Mouse (Mus musculus): ENCODE data around the gene Mamld1. TPM values are rescaled to one million over a fixed set of nuclear protein-coding genes. Genes with fewer than 3 reads are reported as not detected.

Gene Mamld1
- polyA plus RNA-seq, 1 experiment from 2014 or later: 4.3 TPM

DNA sequence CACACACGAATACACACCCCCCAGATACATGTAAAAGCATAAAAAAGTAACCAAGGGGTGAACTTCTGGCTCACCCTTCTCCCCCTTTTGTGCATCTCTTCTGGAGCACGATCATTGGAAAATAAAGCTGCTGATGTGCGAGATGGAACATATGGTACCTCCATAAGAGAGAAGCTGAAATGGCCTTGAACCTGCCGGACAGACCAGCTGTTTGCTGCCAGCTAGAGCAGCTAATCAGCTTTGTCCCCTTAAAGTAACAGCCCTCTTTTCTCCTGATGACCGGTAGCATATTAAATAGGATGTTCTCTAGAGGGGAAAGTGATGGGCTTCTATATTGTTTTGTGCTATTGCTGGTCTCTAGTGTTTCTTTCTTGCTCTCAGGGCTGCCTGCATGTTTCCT, 3.2 kb downstream of the Mamld1 start:
- peaks cover 15% of the 10 kb centered on the region for H3K27me3 ChIP-seq (ENCODE audit: control insufficient read depth, insufficient read depth, low read length)
- H3K4me3 ChIP-seq (ENCODE audit: low read depth, low read length): no peak overlapping the region
- no peak overlapping the region for H3K9ac ChIP-seq (ENCODE audit: low read depth, low read length)
- ATAC-seq (replicated peaks; ENCODE audit: insufficient number of reproducible peaks, low FRiP score, low TSS enrichment): no peak
- H3K4me2 ChIP-seq: no peak overlapping the region
- H3K36me3 ChIP-seq (ENCODE audit: control insufficient read depth, insufficient read depth, low read length): no peaks in the 10 kb centered on the region
- WGBS (ENCODE audit: insufficient replicate concordance): 53% methylated on average over 5 of the region's 5 CpGs
- no peak overlapping the region for H3K27ac ChIP-seq (ENCODE audit: low read depth, low read length)
- H3K9me3 ChIP-seq (replicated peaks; ENCODE audit: control insufficient read depth, low read length): no peaks in the 10 kb centered on the region
- H3K4me1 ChIP-seq (ENCODE audit: control insufficient read depth, insufficient read depth, low read length): no peaks in the 10 kb centered on the region

DNA sequence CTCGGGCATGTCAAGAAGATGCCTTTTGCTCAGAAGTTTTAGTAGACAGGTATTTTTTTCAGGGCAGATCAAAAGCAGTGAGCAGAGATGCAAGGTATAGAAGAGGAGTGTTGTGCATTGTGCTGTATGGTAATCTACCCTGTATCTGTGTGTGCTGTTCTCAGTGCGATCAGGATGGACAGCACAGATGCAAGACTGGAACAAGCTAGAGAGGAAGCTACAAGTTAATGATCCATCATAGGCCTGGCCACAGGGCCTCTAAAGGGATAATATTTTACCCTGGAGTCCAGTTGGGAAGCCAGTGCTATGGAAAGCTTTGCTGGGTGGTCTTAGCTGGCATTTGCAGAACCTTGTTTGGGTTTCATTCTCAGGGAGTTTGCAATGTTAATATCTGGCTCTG, 6.9 kb downstream of the Mamld1 start:
- no peaks in the 10 kb centered on the region for H3K9me3 ChIP-seq (replicated peaks; ENCODE audit: control insufficient read depth, low read length)
- no peaks in the 10 kb centered on the region for H3K36me3 ChIP-seq (ENCODE audit: control insufficient read depth, insufficient read depth, low read length)
- no peaks in the 10 kb centered on the region for H3K27me3 ChIP-seq (ENCODE audit: control insufficient read depth, insufficient read depth, low read length)
- H3K4me1 ChIP-seq (ENCODE audit: control insufficient read depth, insufficient read depth, low read length): no peaks in the 10 kb centered on the region
- ATAC-seq (replicated peaks; ENCODE audit: insufficient number of reproducible peaks, low FRiP score, low TSS enrichment): no peak
- 81% methylated on average over 2 of the region's 2 CpGs for WGBS (ENCODE audit: insufficient replicate concordance)
- no peak overlapping the region for H3K4me2 ChIP-seq
- H3K4me3 ChIP-seq (ENCODE audit: low read depth, low read length): no peak overlapping the region
- no peak overlapping the region for H3K27ac ChIP-seq (ENCODE audit: low read depth, low read length)
- H3K9ac ChIP-seq (ENCODE audit: low read depth, low read length): no peak overlapping the region

DNA sequence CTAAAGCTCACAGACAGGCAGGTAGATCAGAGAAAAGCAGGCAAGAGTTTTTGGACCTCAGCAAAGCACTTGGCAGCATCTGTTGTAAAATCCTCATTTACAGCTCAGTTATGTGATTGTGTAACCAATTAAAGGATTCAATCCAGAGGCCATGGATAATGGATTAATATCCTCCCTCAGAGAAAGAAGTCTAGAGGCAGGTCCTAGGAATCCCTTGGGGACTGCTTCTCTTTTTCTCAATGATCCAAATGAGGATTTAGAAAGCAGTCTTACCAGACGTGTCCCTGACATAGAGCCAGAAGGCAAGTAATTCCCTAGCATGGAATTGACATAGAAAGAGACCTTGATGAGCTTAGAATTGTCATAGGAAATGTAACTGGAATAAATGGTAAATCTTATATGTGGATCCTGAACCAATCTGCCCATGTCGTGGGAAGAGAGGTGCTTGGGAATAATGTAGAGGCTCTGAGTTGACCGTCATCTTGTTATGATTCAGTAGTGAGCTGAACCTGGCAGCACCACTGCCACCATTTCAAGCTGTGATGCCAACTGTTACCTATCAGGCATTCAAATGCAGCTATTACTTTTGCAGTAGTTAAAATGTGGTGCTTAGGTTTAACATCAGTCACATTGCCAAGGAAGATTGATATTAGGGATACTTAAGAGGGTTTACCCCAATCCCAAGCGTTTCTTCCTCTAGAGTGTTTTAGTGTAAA, 35.2 kb downstream of the Mamld1 start:
- no peak overlapping the region for H3K27ac ChIP-seq (ENCODE audit: low read depth, low read length)

DNA sequence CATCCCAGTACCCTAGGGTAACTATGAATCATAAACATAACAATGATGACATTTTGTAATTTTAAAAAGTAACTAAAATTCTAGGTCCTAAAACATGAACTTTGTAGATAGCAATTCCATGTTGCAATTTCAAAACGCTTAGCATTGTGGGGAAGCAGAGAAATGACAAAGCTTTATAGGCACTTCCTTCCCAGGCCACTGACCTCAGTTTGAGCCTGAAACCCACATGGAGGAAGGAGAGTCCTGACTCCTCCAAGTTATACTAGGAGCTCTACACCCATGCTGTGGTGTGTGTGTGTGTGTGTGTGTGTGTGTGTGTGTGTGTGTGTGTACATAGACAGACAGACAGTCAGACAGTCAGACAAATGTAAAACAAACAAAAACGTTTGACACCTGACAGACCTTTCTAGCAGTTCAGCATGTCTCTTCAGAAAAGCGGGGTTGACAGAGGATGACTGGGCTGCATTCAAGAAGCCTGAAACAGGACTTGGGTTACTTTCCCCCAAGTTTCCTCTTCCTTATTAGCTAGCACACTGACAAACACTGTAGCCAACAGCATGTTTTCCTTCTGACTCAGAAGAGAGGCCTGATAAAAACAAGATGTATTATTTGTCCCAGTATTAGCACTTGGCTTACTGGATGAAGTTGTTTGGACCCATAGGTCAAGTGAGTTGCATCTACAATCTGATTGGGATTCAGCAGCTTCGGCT, 37.5 kb downstream of the Mamld1 start:
- H3K36me3 ChIP-seq (ENCODE audit: control insufficient read depth, insufficient read depth, low read length): no peaks in the 10 kb centered on the region
- H3K4me2 ChIP-seq: no peak overlapping the region
- ATAC-seq (replicated peaks; ENCODE audit: insufficient number of reproducible peaks, low FRiP score, low TSS enrichment): no peak
- H3K27me3 ChIP-seq (ENCODE audit: control insufficient read depth, insufficient read depth, low read length): no peaks in the 10 kb centered on the region; the same call in 1 of the 2 replicates
- no peaks in the 10 kb centered on the region for H3K9me3 ChIP-seq (replicated peaks; ENCODE audit: control insufficient read depth, low read length)
- no peak overlapping the region for H3K9ac ChIP-seq (ENCODE audit: low read depth, low read length)
- 67% methylated on average over 4 of the region's 4 CpGs for WGBS (ENCODE audit: insufficient replicate concordance)
- no peaks in the 10 kb centered on the region for H3K4me1 ChIP-seq (ENCODE audit: control insufficient read depth, insufficient read depth, low read length)
- H3K4me3 ChIP-seq (ENCODE audit: low read depth, low read length): no peak overlapping the region
- H3K27ac ChIP-seq (ENCODE audit: low read depth, low read length): no peak overlapping the region

More for the DNA sequence above, 35.2 kb downstream of the Mamld1 start:
- Histone ChIP-seq H3K4me3 (ENCODE audit: low read depth, low read length) (no peak overlapping the region), H3K4me1 (ENCODE audit: control insufficient read depth, insufficient read depth, low read length) (no peaks in the 10 kb centered on the region), H3K4me2 (no peak overlapping the region), H3K36me3 (ENCODE audit: control insufficient read depth, insufficient read depth, low read length) (no peaks in the 10 kb centered on the region), H3K27me3 (ENCODE audit: control insufficient read depth, insufficient read depth, low read length) (no peaks in the 10 kb centered on the region; the same call in 1 of the 2 replicates), H3K9me3 (replicated peaks; ENCODE audit: control insufficient read depth, low read length) (no peaks in the 10 kb centered on the region), H3K9ac (ENCODE audit: low read depth, low read length) (no peak overlapping the region)
- ATAC-seq (replicated peaks; ENCODE audit: insufficient number of reproducible peaks, low FRiP score, low TSS enrichment): no peak
- WGBS (ENCODE audit: insufficient replicate concordance): 69% methylated on average over 4 of the region's 4 CpGs

DNA sequence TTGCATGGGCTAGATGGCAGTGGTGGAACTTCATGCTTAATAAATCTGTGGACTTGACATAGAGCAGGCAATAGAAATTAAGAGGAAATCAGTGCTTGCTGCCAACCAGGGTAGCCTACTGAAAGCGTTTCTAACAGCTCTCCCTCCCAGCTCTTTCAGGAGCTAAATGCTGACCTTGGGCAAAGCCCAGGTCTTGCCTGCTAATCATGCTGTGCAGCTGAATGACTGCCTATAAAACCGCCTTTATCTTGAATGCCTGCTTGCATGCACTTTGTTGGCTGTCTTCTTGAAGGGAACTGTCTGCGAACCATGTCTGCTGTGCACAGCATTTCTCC, 38.0 kb downstream of the Mamld1 start:
- Histone ChIP-seq H3K9me3 (replicated peaks; ENCODE audit: control insufficient read depth, low read length) (no peaks in the 10 kb centered on the region), H3K9ac (ENCODE audit: low read depth, low read length) (no peak overlapping the region), H3K27me3 (ENCODE audit: control insufficient read depth, insufficient read depth, low read length) (no peaks in the 10 kb centered on the region; the same call in 1 of the 2 replicates), H3K36me3 (ENCODE audit: control insufficient read depth, insufficient read depth, low read length) (no peaks in the 10 kb centered on the region), H3K4me2 (no peak overlapping the region), H3K4me3 (ENCODE audit: low read depth, low read length) (no peak overlapping the region), H3K4me1 (ENCODE audit: control insufficient read depth, insufficient read depth, low read length) (no peaks in the 10 kb centered on the region), H3K27ac (ENCODE audit: low read depth, low read length) (no peak overlapping the region)
- 62% methylated on average over 3 of the region's 3 CpGs for WGBS (ENCODE audit: insufficient replicate concordance)
- no peak for ATAC-seq (replicated peaks; ENCODE audit: insufficient number of reproducible peaks, low FRiP score, low TSS enrichment)

DNA sequence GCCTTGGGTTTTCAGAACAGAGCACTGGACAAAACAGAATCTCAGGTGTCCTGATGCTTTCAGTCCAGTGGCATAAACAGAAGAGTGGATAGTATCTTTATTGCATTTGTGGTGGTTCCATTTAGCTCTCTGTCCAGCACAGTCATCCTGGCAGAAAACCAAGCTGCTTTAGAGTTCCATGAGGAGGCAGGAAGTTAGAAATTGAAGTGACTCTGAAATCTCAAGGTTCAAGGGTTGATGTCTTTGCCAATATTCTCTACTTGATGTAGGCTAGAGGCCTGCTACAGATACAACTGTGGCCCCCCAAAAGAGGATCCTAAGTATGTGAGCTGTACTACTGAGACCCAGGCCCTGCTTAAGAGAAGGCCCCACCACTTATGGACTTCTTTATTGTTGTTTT, 55.8 kb downstream of the Mamld1 start:
- Histone ChIP-seq H3K27ac (ENCODE audit: low read depth, low read length) (no peak overlapping the region), H3K4me3 (ENCODE audit: low read depth, low read length) (no peak overlapping the region), H3K27me3 (ENCODE audit: control insufficient read depth, insufficient read depth, low read length) (no peaks in the 10 kb centered on the region), H3K4me2 (no peak overlapping the region), H3K9me3 (replicated peaks; ENCODE audit: control insufficient read depth, low read length) (no peaks in the 10 kb centered on the region), H3K9ac (ENCODE audit: low read depth, low read length) (no peak overlapping the region), H3K4me1 (ENCODE audit: control insufficient read depth, insufficient read depth, low read length) (no peaks in the 10 kb centered on the region), H3K36me3 (ENCODE audit: control insufficient read depth, insufficient read depth, low read length) (no peaks in the 10 kb centered on the region)
- no peak for ATAC-seq (replicated peaks; ENCODE audit: insufficient number of reproducible peaks, low FRiP score, low TSS enrichment)

DNA sequence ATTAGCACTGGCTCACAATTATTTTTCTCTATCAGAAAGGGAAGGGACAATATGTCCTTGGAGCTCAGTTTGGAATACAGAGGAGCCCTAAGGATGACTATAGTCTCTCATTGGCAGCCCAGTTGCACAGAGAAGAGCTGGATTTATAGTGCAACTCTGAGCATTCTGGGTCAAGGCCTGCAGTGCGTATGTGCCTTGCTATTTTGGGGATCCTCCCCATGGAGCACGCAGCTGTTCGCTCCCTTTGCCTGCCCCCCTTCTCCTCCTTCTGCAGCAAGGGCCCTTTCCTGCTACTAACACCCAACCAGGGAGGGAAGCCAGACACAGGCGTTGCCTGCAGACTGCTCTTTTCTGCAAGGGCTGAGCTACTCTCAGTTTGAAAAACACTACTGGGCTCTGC, 56.3 kb downstream of the Mamld1 start:
- Histone ChIP-seq H3K4me1 (ENCODE audit: control insufficient read depth, insufficient read depth, low read length) (no peaks in the 10 kb centered on the region), H3K27me3 (ENCODE audit: control insufficient read depth, insufficient read depth, low read length) (no peaks in the 10 kb centered on the region), H3K4me3 (ENCODE audit: low read depth, low read length) (no peak overlapping the region), H3K9ac (ENCODE audit: low read depth, low read length) (no peak overlapping the region), H3K4me2 (no peak overlapping the region), H3K27ac (ENCODE audit: low read depth, low read length) (no peak overlapping the region), H3K36me3 (ENCODE audit: control insufficient read depth, insufficient read depth, low read length) (no peaks in the 10 kb centered on the region), H3K9me3 (replicated peaks; ENCODE audit: control insufficient read depth, low read length) (no peaks in the 10 kb centered on the region)
- WGBS (ENCODE audit: insufficient replicate concordance): 69% methylated on average over 4 of the region's 4 CpGs
- ATAC-seq (replicated peaks; ENCODE audit: insufficient number of reproducible peaks, low FRiP score, low TSS enrichment): no peak

DNA sequence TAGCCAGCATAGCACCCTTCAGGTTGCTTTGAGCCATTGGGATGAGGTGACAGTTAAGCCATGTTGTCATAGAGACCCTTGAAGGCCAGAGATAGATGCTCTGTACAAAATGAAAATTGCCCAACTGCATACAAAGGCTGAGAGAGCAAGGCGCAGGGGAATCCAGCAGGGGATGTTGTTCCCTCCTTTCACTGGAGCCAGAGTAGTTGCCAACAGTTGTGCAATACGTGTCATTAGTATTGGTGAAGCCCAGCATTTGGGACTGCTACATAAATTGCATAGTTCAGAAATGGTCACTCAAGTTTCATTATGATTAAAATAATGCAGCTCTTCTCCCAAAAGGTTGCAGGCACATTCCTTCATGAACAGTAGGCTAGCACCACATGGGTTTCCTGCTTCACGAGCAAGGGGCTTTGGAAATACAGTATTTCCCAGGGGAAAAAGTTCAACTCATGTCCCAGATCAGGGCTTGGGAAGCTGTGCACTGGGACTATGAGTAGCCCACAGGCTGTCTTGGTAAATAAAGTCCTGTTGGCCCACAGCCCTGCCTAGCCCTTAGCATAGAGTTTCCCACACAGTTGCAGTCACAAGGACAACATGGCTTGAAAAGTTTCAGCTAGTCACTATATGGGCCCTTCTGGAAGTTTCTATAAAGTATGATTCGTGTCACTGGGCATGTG, 58.1 kb downstream of the Mamld1 start:
- no peak for ATAC-seq (replicated peaks; ENCODE audit: insufficient number of reproducible peaks, low FRiP score, low TSS enrichment)

More for the DNA sequence above, 58.1 kb downstream of the Mamld1 start:
- no peaks in the 10 kb centered on the region for H3K27me3 ChIP-seq (ENCODE audit: control insufficient read depth, insufficient read depth, low read length)
- H3K27ac ChIP-seq (ENCODE audit: low read depth, low read length): no peak overlapping the region
- no peaks in the 10 kb centered on the region for H3K9me3 ChIP-seq (replicated peaks; ENCODE audit: control insufficient read depth, low read length)
- no peak overlapping the region for H3K9ac ChIP-seq (ENCODE audit: low read depth, low read length)
- H3K4me1 ChIP-seq (ENCODE audit: control insufficient read depth, insufficient read depth, low read length): no peaks in the 10 kb centered on the region
- H3K4me3 ChIP-seq (ENCODE audit: low read depth, low read length): no peak overlapping the region
- 71% methylated on average over 4 of the region's 4 CpGs for WGBS (ENCODE audit: insufficient replicate concordance)
- H3K4me2 ChIP-seq: no peak overlapping the region
- H3K36me3 ChIP-seq (ENCODE audit: control insufficient read depth, insufficient read depth, low read length): no peaks in the 10 kb centered on the region

Data from heart, embryonic 11.5 days (tissue).